Mouse (Mus musculus): Measurements from ENCODE around the gene Slc22a3.

The Slc22a3 gene

GRCm38 (mm10) chr17:12507654-12508204 is at the start of gene Slc22a3:
Gene Slc22a3 (minus strand): TSS chr17:12507704.
- no peak for DNase-seq

DNA sequence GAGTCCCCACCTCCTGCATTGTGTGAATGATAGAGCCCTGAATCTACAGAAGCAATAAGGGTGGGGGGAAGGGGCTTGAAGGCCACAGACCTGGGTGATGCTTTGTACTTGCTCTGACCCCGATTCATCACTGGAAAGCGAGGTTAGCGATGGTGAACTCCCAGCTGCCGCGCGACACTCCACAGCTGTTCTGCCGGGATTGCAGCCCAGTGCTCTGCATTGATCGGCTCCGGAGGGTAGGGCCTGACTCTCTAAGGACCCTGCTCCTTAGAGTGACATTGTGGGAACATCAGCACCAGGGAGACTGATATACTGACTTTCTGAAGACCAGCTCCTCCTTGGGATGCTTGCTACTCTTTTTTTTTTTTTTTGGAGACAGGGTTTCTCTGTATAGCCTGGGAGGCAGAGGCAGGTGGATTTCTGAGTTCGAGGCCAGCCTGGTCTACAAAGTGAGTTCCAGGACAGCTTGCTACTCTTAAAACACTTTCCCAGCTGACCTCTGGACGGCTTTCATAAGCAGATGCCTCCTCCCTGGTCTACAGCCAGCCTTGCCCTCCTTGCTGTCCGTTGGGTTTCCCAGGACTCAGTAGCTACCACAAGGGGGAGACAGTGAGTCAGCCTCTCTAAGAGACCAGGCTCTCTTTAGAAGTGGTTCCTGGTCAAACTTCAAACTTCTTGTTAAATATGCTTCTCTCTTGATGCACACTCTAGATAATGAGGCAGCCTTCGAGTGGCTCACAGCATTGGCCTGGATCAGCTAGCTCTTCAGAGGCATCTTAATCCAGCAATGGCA is 27.0 kb upstream of the Slc22a3 start:
- peak; percentile 79 for DNase-seq

DNA sequence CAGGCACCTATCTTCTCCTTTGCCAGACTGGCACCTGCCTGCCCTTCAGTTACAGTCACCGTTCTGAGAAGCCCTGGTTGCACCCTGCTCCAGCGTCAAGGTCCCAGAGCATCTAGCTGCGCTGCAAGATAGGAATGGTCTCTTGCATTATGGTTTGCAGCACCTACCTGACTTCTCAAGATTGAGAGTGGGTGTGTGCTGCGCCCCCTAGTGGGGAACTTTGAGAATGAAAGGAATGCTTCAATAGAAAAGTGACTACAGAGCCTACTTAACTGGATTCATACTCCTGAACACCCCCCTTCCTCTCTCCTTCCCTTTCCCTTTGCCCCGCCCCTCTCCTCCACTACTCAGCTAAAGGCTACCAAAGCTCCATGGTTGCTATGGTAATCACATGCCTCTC is 24.6 kb upstream of the Slc22a3 start:
- peak; percentile 40 for DNase-seq

- DNase-seq = no peak
Measured at GRCm38 (mm10) chr17:12530081-12530480, 22.6 kb upstream of the Slc22a3 start.

GRCm38 (mm10) chr17:12529384-12529985 is 22.0 kb upstream of the Slc22a3 start:
- no peak for DNase-seq

DNA sequence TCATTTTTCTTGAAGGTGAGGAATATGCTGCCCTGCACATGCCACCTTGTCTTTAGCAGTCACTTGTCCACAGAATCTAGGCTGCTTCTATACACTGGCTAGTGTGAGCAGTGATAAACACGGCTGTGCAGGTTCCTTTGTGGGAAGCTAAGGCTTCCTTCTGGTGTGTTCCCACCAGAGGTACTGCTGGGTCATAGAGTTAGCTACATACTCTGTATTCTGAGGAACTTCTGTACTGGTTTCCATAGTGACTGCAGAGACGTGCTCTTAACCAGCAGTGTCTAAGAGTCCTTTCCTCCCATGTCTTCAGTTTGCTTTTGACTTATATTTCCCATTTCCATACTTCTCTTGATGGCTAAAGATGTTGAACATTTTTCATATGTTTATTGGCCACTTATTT is 11.6 kb upstream of the Slc22a3 start:
- no peak for DNase-seq

DNA sequence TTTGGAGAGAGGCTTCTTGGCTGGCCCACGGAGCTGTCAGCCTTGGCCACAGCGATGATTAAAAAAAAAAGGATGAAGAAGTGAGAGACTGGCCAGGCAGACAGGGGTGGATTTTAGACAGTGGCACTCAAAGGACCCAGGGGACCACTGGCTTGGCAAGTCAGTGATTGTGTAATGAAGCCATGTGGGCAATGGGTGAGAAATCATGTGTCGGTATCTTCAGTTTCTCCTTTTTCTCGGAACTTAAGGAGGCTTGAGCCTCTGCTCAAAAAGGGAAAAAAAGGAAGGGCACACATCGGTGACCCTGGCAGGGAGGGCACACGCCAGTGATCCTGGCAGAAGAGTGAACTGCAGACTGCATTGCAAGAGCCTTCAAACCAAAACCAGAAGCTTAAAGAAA is 10.7 kb upstream of the Slc22a3 start:
- no peak for DNase-seq

DNA sequence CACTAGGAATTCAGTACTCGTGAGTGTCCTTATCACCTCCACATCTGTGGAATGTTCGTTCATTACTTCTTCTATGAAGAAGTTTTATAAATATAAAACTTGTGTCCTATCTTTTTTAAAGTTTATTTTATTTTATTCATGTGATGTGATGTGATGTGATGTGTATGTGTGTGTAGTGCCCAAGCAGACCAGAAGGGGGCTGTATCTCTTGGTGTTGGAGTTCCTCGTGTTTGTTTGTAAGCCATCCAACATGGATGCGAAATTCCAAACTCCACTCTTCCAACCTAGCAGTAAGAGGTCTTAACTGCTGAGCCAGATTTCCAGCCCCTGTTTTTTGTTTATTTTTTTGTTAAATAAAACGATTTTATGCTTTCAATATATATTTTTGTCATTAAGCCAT is 6.5 kb upstream of the Slc22a3 start:
- DNase-seq = no peak

- DNase-seq = no peak
Measured at GRCm38 (mm10) chr17:12513107-12513923, 5.8 kb upstream of the Slc22a3 start.

DNA sequence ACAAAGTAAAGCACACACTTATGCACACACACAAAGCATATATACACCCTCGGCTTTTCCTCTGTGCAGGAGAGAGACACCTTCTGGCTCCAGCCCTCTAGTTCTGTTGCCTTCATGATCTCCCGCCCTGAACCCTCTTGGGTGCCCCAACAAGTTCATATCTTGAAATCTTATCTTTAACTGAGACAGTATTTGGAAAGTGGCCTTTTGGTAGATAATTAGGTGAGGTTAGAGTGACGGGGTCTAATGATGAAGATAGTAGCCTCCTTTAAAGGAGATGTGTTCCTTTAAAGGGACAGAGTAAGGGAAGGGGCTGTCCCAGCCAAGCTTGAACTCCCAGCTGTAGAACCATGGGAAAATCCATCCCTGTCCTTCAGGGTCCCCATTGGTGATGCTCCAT is 3.7 kb upstream of the Slc22a3 start:
- DNase-seq = no peak

DNA sequence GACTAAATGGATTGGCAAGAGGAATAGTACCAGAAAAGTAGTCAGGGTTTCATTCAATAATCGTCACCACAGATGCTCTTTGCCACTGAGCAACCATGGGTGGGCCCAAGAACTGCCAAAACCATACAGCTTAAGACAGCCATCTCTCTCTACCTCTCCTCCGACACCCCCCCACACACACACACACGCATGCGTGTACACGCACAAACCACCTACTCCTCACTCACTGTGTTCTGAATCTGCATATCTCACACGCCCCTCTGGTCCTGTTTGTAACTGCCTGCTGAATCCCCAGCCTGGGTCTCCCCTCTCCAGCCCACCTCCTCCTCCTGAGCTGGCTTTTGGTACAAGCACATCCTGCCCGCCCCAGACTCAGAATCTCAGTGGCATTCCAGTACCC is 872 bp upstream of the Slc22a3 start:
- DNase-seq = no peak

DNA sequence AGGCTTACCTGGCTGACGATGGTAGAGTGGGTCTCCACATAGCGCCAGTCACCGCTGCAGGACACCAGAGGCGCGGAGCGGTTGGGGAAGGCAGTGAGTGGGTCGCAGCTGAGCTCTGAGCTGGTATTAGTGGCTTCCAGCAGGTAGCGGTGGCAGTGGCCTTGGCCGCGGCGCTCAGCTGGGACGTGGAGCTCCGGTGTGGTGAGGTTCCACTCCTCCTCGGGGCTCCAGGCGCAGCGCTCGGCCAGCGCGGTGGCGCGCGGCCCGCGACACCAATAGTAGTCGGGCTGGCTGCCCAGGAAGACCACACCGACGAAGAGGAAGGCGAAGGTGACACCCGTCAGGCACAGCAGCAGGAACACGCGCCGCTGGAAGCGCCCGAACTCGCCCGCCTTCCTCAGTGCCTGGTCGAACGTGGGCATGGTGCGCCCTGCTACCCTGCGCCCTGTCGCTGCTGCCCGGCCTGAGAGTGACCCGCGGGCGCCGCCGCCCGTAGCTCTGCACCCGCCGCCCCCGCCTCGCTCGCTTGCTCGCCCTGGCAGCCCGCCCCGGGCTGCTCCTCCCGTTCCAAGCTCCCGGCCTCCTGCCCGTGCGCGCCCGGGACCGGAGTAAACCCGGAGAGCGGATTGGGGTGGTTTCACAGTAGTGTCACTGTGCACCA is 471 bp downstream of the Slc22a3 start:
- no peak for DNase-seq

DNA sequence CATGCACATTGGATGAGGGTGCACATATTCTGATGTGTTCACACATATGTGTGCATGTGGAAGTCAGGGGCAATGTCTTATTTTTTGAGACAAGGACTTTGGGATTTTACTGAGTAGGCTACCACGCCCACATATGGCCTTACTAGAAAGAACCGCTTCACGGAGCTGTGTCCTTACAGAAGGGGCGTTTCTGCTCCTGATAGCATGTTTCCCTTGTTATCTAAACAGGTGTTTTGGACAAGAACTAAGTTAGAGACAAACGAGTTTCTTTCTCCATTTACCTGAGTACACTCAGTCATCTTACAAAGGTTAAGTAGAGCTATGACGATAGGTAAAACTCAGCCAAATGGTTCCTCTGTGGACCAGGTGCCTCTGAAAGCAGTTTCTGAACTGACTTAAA is 1.8 kb downstream of the Slc22a3 start:
- DNase-seq = no peak

GRCm38 (mm10) chr17:12499426-12499825 is 8.1 kb downstream of the Slc22a3 start:
- DNase-seq = no peak

GRCm38 (mm10) chr17:12495558-12495957 is 11.9 kb downstream of the Slc22a3 start:
- DNase-seq = no peak

DNA sequence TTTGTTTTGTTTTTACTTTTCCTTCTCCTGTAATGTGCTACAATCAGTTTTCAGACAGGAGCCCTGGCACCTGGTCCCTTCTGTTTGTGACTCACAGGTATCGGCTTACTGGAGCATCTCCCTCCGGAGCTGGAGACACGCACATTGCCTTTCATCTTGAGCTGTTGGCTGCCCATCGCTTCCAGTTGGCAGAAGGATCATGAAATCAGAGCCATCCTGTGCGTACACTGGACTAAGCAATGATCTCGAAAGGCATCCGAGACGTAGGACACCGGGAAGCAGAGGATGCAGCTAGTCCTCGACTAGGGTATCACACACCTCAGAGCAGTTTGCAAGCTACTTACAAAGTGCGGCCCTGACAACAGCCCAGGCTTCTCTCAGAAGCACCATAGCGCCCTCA is 15.9 kb downstream of the Slc22a3 start:
- DNase-seq = no peak

DNA sequence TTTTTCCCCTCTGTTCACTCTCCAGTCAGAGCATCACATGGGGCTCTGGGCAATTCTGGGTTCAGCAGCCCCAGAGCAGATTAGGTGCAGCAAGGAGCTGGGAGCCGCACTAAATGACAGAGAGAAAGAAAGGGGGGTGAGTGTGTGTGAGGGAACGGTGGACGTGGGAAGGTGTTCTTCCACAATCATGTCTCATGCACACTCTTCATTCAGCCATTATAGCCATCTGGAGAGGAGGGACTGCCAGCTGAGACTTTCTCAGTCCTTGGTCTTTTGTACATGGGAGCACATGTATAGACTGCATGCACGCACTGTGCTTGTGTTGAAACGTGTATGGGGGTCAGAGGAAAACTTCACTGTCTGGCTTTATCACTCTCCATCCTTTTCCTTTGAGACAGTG is 17.6 kb downstream of the Slc22a3 start:
- no peak for DNase-seq

DNA sequence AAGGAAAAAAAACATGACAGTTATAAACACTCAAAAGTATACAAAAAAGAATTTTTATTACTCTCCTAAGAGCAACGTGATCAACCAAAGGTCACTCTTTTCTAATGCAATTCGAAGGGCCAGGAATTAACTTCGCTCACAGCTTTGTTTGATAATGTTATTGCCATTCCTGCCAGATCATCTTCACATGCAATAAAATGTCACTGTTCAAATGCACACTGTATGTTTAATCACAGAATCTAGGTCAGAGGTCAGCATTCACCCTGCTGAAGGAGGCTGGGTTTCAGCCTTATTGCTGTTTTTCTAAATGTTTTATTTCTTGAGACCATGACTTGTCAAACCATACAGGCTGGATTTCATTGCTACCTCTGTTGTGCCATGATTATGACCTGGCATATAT is 21.8 kb downstream of the Slc22a3 start:
- DNase-seq = no peak

- DNase-seq = peak; percentile 1
Measured at GRCm38 (mm10) chr17:12479416-12479815, 28.1 kb downstream of the Slc22a3 start.

- DNase-seq = no peak
Measured at GRCm38 (mm10) chr17:12474509-12475083, 32.9 kb downstream of the Slc22a3 start.

DNA sequence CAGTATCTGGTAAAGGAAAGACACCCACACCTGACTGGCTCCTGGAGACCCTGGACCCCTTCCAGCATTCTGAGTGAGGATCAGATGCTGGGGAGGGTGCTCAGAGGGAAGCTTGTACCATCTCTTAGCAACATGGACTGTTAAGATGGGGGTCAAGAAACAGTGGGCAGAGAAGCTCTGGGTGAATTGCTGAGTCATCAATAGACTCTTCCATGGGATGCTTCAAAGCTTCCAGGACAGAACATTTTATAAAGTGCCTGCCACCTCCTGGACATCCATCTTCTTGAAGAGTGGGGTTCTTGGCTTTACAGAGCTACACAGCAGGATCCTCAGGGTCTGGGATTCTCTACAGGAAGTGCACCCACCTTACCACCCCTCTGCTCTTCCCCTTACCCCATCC is 35.0 kb downstream of the Slc22a3 start:
- no peak for DNase-seq

GRCm38 (mm10) chr17:12468745-12469144 is 38.8 kb downstream of the Slc22a3 start:
- no peak for DNase-seq

DNA sequence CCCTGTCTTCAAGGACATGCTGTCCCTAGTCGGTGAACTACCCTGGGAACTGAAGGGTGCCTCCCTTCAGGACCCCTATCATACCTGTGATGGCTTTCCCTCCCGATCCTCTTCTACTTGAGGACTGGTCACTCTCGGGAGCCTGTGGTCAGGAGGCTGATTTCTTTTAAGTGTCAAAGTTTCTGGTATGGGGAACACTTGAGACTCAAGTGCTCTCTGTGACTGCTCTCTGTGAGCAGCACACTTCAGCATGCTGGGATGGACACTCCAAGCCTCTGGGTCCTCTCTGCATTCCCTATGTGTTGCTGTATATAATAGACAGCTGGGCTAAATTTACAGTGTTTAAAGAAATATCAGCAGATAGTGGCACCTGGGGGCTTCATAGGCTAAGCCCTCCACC is 39.9 kb downstream of the Slc22a3 start:
- no peak for DNase-seq
